Mouse (Mus musculus) megakaryocyte, embryonic 14.5 days (primary cell): Measurements from ENCODE around the gene Phb. TPM values are rescaled to one million over a fixed set of nuclear protein-coding genes. Genes with fewer than 3 reads are reported as not detected.

Experiments used
- H3K27me3 ChIP-seq: replicated peaks from 2 replicates; pipeline ENCODE3; 2012; ENCODE audit warnings: inconsistent platforms
- H3K36me3 ChIP-seq: replicated peaks from 2 replicates; pipeline ENCODE3; 2012; ENCODE audit warnings: low read length, inconsistent platforms, mixed read lengths
- H3K4me1 ChIP-seq: 2 replicates; pipeline ENCODE4 v1.6.1; 2012; ENCODE audit warnings: inconsistent platforms
- H3K4me3 ChIP-seq: replicated peaks from 2 replicates; pipeline ENCODE3; 2012; ENCODE audit warnings: moderate library complexity, mild to moderate bottlenecking, inconsistent platforms
- H3K9me3 ChIP-seq: 2 replicates; pipeline ENCODE4 v1.6.1; 2012; ENCODE audit warnings: inconsistent platforms
- FLI1 ChIP-seq: IDR thresholded peaks from 2 replicates; pipeline ENCODE4 v1.6.1; 2012; ENCODE audit warnings: low read length, inconsistent platforms, mixed read lengths
- GATA1 ChIP-seq: IDR thresholded peaks from 3 replicates; pipeline ENCODE4 v1.6.1; 2012; ENCODE audit warnings: mixed read lengths, low read length, inconsistent platforms, borderline replicate concordance
- polyA plus RNA-seq: library from polyadenylated mRNA; stranded (reverse); fragments of >175 nt; gene quantifications from 2 replicates; pipeline ENCODE4 v1.2.3, GENCODE M21; 2012; ENCODE audit warnings: low replicate concordance; ENCODE audit not compliant: insufficient read depth

The Phb gene
- polyA plus RNA-seq, 1 experiment, result 20.8 TPM

DNA sequence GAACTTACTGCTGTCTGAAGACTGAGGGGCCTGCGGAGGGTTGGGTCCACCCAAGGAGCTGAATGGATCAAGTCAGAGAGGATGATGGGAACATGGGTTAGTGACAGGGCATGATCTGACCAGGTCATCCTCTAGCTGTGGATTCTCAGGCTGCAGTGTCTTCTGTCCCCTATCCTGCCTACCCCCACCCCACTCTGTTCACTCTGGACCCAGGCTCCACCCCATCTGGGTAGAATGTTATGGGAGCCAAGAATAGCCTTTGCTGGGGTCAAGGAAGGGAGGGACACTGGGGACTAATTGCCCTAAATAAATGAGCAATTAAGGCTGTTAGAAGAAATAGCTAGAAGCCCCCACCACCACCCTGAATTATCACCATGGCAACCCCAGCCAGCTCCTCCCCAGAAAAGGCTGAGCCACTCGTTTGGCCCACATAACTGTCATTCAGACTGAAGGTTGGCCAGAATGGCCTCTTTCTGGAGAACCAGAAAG, 33.2 kb upstream of the Phb start:
- peaks cover 7% of the 10 kb centered on the region for H3K9me3 ChIP-seq
- no peak for TF ChIP-seq GATA1
- H3K27me3 ChIP-seq, result peaks cover 85% of the 10 kb centered on the region
- H3K4me3 ChIP-seq, result no peak overlapping the region
- H3K36me3 ChIP-seq, result no peaks in the 10 kb centered on the region
- H3K4me1 ChIP-seq, result peaks cover 20% of the 10 kb centered on the region

GRCm38 (mm10) chr11:95635030-95635429, 31.7 kb upstream of the Phb start:
- no peak for TF ChIP-seq FLI1
- no peak for TF ChIP-seq GATA1
- Histone ChIP-seq H3K27me3 (peaks cover 85% of the 10 kb centered on the region), H3K4me1 (peaks cover 20% of the 10 kb centered on the region)

DNA sequence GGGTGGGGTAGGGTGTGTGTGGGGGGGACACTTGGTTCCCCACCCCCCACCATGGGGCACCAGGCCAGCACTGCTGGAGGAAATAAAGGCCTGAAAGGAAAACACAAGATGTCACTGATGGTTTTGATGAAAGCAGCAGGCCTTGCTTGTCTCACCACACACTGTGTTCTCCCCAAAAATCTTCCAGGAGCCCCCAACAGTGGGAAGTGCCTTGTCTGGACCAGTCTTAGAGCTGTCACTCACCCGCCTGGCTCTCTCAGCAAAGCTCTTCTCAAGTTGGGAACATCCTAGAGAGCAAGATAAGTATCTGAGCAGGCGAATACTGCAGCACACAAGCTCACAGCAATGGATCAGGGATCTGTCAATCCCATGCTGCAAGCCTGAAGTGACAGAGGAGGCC, 26.0 kb upstream of the Phb start:
- peaks cover 13% of the 10 kb centered on the region for H3K4me1 ChIP-seq
- TF ChIP-seq FLI1 (no peak), GATA1 (no peak)
- no peaks in the 10 kb centered on the region for H3K36me3 ChIP-seq
- H3K27me3 ChIP-seq, result peaks cover 88% of the 10 kb centered on the region
- H3K4me3 ChIP-seq, result no peak overlapping the region
- peaks cover 14% of the 10 kb centered on the region for H3K9me3 ChIP-seq

More at GRCm38 (mm10) chr11:95635030-95635429, 31.7 kb upstream of the Phb start:
- peaks cover 14% of the 10 kb centered on the region for H3K9me3 ChIP-seq
- no peak overlapping the region for H3K4me3 ChIP-seq
- H3K36me3 ChIP-seq, result no peaks in the 10 kb centered on the region

DNA sequence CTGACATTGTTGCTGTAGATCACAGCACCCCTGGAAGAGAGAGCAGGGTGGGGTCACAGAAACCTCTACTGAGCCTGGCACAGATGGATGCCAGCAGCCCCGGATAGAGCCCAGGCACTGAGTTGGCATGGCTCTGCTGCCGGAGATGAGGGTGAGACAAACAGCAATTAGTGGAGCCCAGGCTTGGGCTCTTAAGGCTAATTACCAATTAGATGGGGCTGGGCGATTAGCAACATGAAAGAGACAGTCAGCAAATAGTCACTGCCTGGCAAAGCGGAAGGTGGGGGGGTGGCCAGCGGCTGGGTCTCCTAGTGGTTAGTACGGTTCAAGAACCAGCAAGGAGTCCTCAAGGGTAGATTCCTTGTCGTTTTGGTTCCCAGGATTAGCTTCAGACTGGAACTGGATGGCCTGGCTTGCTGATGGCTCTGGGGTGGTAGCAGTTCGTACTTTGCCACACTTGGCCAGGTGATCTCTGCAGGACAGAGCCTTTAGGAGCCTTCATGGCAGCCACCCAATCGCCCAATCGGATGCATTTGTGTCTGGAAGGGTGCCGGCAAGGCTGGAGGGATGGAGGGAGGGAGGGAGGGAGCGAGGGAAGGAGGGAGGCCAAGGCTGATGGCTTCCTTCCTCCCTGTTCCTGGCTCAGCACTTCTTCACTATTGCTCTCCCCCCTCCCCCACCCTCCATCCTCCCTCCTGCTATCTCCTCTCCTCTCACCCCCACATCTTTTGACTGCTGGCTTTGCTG, 24.1 kb upstream of the Phb start:
- peaks cover 14% of the 10 kb centered on the region for H3K9me3 ChIP-seq
- no peak overlapping the region for H3K4me3 ChIP-seq
- H3K36me3 ChIP-seq, result no peaks in the 10 kb centered on the region
- peaks cover 96% of the 10 kb centered on the region for H3K27me3 ChIP-seq
- TF ChIP-seq FLI1 (no peak), GATA1 (no peak)
- peaks cover 16% of the 10 kb centered on the region for H3K4me1 ChIP-seq

GRCm38 (mm10) chr11:95643856-95644255, 22.9 kb upstream of the Phb start:
- TF ChIP-seq FLI1 (no peak), GATA1 (no peak)
- peaks cover 16% of the 10 kb centered on the region for H3K4me1 ChIP-seq
- no peaks in the 10 kb centered on the region for H3K36me3 ChIP-seq
- peaks cover 95% of the 10 kb centered on the region for H3K27me3 ChIP-seq
- H3K9me3 ChIP-seq, result peaks cover 4% of the 10 kb centered on the region
- no peak overlapping the region for H3K4me3 ChIP-seq

GRCm38 (mm10) chr11:95644381-95644780, 22.4 kb upstream of the Phb start:
- TF ChIP-seq FLI1, result no peak
- TF ChIP-seq GATA1, result no peak
- Histone ChIP-seq H3K4me1 (peaks cover 16% of the 10 kb centered on the region), H3K27me3 (peaks cover 95% of the 10 kb centered on the region), H3K4me3 (no peak overlapping the region), H3K9me3 (no peaks in the 10 kb centered on the region), H3K36me3 (no peaks in the 10 kb centered on the region)

DNA sequence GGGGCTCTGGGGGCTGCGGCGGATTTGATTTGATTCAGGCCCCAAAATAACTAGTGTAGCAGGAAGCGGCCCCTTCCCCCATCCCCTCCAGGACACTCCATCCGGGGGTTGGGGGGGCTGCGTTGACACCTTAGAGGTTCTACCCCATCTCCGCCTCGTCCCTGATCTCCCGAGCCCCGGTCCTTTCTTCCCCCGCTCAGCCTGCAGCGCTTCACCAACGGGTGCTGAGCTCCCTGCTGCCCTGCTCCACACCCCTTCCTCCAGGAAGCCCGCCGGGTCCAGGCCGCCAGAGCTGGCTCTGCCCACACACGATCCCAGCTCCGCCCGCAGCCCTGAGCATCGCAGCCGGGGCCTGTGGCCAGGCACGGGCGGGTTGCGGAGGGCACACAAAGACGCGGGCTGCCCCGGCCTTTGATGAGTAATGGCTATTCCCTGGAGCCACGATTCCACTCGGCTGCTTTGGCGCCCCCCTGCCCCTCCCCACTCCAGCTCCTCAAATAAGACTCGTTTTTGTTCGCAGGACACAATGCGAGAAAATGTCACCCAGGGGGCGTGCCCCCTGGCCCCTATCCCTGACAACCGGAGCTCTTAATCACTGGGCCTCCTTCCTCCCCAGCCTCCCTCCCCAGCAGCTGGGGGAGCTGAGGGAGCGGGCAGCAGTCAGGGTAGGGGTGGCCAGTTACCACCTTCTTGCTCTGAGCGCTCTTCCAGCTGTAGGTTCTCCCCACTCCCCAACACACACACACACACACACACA, 21.2 kb upstream of the Phb start:
- TF ChIP-seq GATA1 (no peak), FLI1 (no peak)
- Histone ChIP-seq H3K4me1 (peaks cover 16% of the 10 kb centered on the region), H3K36me3 (no peaks in the 10 kb centered on the region), H3K9me3 (no peaks in the 10 kb centered on the region), H3K27me3 (peaks cover 94% of the 10 kb centered on the region), H3K4me3 (no peak overlapping the region)

DNA sequence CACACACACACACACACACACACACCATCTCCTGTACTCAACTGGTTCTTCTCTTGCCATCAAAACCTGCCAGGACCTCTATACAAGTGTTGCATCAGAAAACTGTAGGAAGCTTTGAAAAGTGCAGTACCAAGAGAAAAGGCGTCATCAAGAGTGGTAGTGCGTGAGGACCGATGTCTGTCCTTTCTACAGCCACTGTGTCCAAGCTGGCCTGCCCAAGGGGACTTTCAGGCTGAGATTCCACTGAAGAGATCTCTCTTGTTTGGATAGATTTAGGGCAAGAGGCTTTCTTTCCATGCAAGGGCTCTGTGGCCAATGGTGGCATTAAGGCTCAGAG, 20.6 kb upstream of the Phb start:
- peaks cover 94% of the 10 kb centered on the region for H3K27me3 ChIP-seq
- no peak overlapping the region for H3K4me3 ChIP-seq
- no peaks in the 10 kb centered on the region for H3K9me3 ChIP-seq
- H3K4me1 ChIP-seq, result peaks cover 16% of the 10 kb centered on the region
- H3K36me3 ChIP-seq, result no peaks in the 10 kb centered on the region
- TF ChIP-seq FLI1 (no peak), GATA1 (no peak)

GRCm38 (mm10) chr11:95647791-95648190, 19.0 kb upstream of the Phb start:
- H3K36me3 ChIP-seq, result no peaks in the 10 kb centered on the region
- peaks cover 95% of the 10 kb centered on the region for H3K27me3 ChIP-seq
- TF ChIP-seq FLI1 (no peak), GATA1 (no peak)
- H3K9me3 ChIP-seq, result no peaks in the 10 kb centered on the region
- H3K4me1 ChIP-seq, result peaks cover 15% of the 10 kb centered on the region
- no peak overlapping the region for H3K4me3 ChIP-seq

DNA sequence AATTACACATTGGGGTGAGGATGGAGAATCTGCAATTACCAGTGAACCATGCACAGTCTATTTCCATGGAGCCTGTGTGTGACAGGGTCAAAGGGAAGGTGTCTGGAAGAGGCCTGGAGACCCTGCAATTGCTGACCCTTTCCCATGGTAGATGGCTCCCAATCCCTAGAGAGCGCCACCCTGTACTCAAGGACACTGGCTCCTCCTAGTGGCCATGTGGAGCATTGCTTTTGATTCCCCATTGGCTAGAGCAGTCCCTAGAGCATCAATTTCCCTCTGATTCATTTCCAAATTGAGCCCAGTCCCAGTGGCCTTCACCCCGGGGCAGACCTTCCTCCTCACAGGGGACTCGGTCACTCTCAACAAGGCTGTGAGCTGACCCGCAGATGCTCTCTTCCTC, 17.9 kb upstream of the Phb start:
- TF ChIP-seq GATA1 (no peak), FLI1 (no peak)
- H3K27me3 ChIP-seq, result peaks cover 91% of the 10 kb centered on the region

More for the DNA sequence above, 17.9 kb upstream of the Phb start:
- Histone ChIP-seq H3K4me3 (no peak overlapping the region), H3K9me3 (no peaks in the 10 kb centered on the region), H3K36me3 (no peaks in the 10 kb centered on the region), H3K4me1 (peaks cover 9% of the 10 kb centered on the region)
